Mouse (Mus musculus): ENCODE results near the gene Tas2r102.

DNA sequence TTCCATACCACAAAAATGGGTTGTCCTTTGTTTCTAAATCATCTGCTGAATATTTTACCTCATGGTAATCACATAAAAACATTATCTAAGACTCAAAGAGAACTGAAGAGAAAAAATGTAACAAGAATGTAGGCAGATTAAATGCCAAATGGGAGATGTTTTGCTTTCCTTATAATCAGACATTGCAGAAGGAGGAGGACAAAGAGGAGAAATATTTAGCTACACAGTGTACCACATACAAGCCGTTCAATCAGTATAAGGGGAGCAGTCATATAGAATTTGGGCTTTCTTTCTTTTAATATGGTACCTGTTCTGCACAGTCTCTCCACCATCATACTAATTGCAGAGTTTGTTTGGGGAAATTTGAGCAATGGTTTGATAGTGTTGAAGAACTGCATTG lies 7.5 kb upstream of the Tas2r102 start, which contains the start of gene Tas2r124:
- TF ChIP-seq CTCF (conservative IDR thresholded peaks at IDR 0.05; ENCODE audit: low read length) (no peak), NANOG (IDR thresholded peaks at IDR 0.05; ENCODE audit: borderline replicate concordance, low read length) (no peak), POU5F1 (IDR thresholded peaks at IDR 0.05; ENCODE audit: borderline replicate concordance, low read length) (no peak)

Measured in E14TG2a.4 (cell line).